Mouse (Mus musculus): ENCODE results near the gene Itgb2. TPM values are rescaled to one million over a fixed set of nuclear protein-coding genes. Genes with fewer than 3 reads are reported as not detected.

Gene Itgb2
- total and polyA plus RNA-seq, 3 experiments = 20.0 to 49.2 (median 39.6) TPM

DNA sequence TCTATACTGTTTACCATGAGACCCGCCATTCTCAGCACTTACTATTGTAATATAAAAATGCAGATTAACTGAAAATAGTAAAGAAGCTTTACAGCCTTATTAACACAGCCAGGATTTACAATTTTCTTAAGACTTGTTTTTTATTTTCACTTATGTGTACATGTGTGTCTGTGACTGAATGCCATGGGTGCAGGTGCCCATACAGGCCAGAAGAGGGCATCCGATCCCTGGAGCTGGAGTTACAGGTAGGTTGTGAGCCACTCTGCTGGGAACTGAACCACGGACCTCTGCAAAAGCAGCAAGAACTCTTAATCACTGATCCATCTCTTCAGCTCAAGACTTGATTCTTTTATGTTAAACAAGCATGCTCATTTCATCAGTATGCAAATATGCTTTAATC, 37.2 kb upstream of the Itgb2 start:
- ATAC-seq (ENCODE audit: extremely low read depth, insufficient number of reproducible peaks, low FRiP score, poor library complexity, severe bottlenecking) = no peak
- H3K4me1 ChIP-seq (ENCODE audit: insufficient read depth, low read depth, low read length) = no peaks in the 10 kb centered on the region; the same call in 1 of the 2 replicates
- H3K27me3 ChIP-seq (ENCODE audit: insufficient read depth, low read length) = no peaks in the 10 kb centered on the region
- H3K4me3 ChIP-seq (ENCODE audit: low read depth, low read length) = no peak overlapping the region
- peaks cover 5% of the 10 kb centered on the region for H3K9me3 ChIP-seq (replicated peaks)
- no peak for TF ChIP-seq TAL1 (conservative IDR thresholded peaks at IDR 0.05; ENCODE audit: low read depth, low read length)
- no peak for TF ChIP-seq CTCF (IDR thresholded peaks at IDR 0.05; ENCODE audit: low read depth, low read length)
- no peak for TF ChIP-seq GATA1 (IDR thresholded peaks at IDR 0.05; ENCODE audit: borderline replicate concordance, low read length)
- TF ChIP-seq GATA2 (IDR thresholded peaks at IDR 0.05; ENCODE audit: borderline replicate concordance, low read depth, low read length) = no peak
- no peak for TF ChIP-seq POLR2AphosphoS5 (IDR thresholded peaks at IDR 0.05; ENCODE audit: insufficient replicate concordance, low read depth, low read length)
- DNase-seq (ENCODE audit: low spot score) = no peak
- peaks cover 94% of the 10 kb centered on the region for H3K36me3 ChIP-seq (replicated peaks)

DNA sequence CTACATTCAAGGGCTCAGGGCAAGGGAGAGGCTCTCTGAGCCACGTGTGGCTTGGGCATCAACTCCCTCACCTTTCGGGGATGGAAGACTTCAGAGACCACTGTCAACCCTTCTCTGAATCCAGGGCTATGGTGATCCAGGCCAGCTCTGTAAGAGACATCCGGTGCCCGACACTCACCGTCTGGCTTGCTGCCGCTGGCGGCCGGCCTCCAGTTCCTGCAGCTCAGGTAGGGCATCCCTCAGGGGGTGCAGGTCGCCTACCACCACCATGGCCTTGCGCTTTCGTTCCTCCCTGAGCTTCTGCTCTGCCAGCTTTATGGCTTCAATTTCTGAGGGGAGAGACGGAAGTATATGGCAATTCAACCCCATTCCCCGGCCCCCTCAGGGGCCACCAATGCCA, 32.9 kb upstream of the Itgb2 start:
- peaks cover 95% of the 10 kb centered on the region for H3K36me3 ChIP-seq (replicated peaks)
- no peaks in the 10 kb centered on the region; the same call in 1 of the 2 replicates for H3K9me3 ChIP-seq (replicated peaks)
- no peak overlapping the region for H3K4me3 ChIP-seq (ENCODE audit: low read depth, low read length)

DNA sequence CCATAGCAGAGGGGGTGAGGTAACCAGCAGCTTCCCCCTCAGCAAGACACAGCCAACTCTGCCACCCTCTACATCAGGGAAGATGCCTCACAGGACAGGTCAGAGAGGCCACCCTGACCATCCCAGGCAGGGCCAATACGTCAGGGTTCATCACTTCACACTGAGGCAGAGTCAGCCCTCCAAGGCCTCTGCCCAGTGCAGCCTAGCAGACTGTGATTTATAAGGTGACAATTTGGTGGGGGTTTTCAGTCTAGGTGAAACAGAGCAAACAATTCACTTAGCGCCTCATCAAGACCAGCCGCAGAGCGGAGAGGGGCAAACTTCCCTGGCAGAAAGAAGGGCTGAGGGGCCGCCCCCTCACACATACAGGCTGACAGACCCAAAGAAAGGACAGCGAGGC, 31.8 kb upstream of the Itgb2 start:
- no peak overlapping the region for H3K4me3 ChIP-seq (ENCODE audit: low read depth, low read length)
- peaks cover 5% of the 10 kb centered on the region; the same call in 1 of the 2 replicates for H3K4me1 ChIP-seq (ENCODE audit: insufficient read depth, low read depth, low read length)
- ATAC-seq (ENCODE audit: extremely low read depth, insufficient number of reproducible peaks, low FRiP score, poor library complexity, severe bottlenecking) (no peak), DNase-seq (ENCODE audit: low spot score) (no peak)
- H3K27me3 ChIP-seq (ENCODE audit: insufficient read depth, low read length) = no peaks in the 10 kb centered on the region
- H3K36me3 ChIP-seq (replicated peaks) = peaks cover 94% of the 10 kb centered on the region
- TF ChIP-seq GATA1 (IDR thresholded peaks at IDR 0.05; ENCODE audit: borderline replicate concordance, low read length) = no peak
- no peak for TF ChIP-seq TAL1 (conservative IDR thresholded peaks at IDR 0.05; ENCODE audit: low read depth, low read length)
- TF ChIP-seq POLR2AphosphoS5 (IDR thresholded peaks at IDR 0.05; ENCODE audit: insufficient replicate concordance, low read depth, low read length) = no peak
- TF ChIP-seq GATA2 (IDR thresholded peaks at IDR 0.05; ENCODE audit: borderline replicate concordance, low read depth, low read length) = no peak
- no peak for TF ChIP-seq CTCF (IDR thresholded peaks at IDR 0.05; ENCODE audit: low read depth, low read length)
- no peaks in the 10 kb centered on the region for H3K9me3 ChIP-seq (replicated peaks)

More for the DNA sequence above, 32.9 kb upstream of the Itgb2 start:
- TF ChIP-seq GATA1 (IDR thresholded peaks at IDR 0.05; ENCODE audit: borderline replicate concordance, low read length) = no peak
- TF ChIP-seq GATA2 (IDR thresholded peaks at IDR 0.05; ENCODE audit: borderline replicate concordance, low read depth, low read length) = no peak
- TF ChIP-seq POLR2AphosphoS5 (IDR thresholded peaks at IDR 0.05; ENCODE audit: insufficient replicate concordance, low read depth, low read length) = no peak
- TF ChIP-seq TAL1 (conservative IDR thresholded peaks at IDR 0.05; ENCODE audit: low read depth, low read length) = no peak
- TF ChIP-seq CTCF (IDR thresholded peaks at IDR 0.05; ENCODE audit: low read depth, low read length) = no peak
- no peak for DNase-seq (ENCODE audit: low spot score)
- no peak for ATAC-seq (ENCODE audit: extremely low read depth, insufficient number of reproducible peaks, low FRiP score, poor library complexity, severe bottlenecking)
- no peaks in the 10 kb centered on the region for H3K27me3 ChIP-seq (ENCODE audit: insufficient read depth, low read length)
- H3K4me1 ChIP-seq (ENCODE audit: insufficient read depth, low read depth, low read length) = peaks cover 5% of the 10 kb centered on the region; the same call in 1 of the 2 replicates

DNA sequence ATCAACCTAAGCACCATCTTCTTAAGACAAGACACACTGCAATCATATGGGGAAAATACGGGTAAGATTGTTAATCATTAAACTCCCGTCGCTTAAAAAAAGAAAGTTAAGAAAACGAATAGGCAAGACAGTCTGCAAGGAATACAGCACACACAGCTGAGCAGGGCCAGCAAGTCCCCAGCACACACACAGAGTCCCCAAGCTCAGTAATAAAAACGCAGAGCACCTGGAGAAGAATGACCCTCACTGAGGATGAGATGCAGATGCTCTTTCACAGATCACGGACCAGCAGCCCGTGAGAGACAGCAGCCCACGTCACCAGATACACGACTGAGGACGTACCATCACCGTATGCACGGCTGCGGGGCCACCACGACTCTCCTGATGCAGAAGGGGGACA, 29.4 kb upstream of the Itgb2 start:
- TF ChIP-seq GATA1 (IDR thresholded peaks at IDR 0.05; ENCODE audit: borderline replicate concordance, low read length) = no peak
- no peak for TF ChIP-seq GATA2 (IDR thresholded peaks at IDR 0.05; ENCODE audit: borderline replicate concordance, low read depth, low read length)
- no peak for TF ChIP-seq POLR2AphosphoS5 (IDR thresholded peaks at IDR 0.05; ENCODE audit: insufficient replicate concordance, low read depth, low read length)
- TF ChIP-seq CTCF (IDR thresholded peaks at IDR 0.05; ENCODE audit: low read depth, low read length) = no peak
- no peak for TF ChIP-seq TAL1 (conservative IDR thresholded peaks at IDR 0.05; ENCODE audit: low read depth, low read length)
- no peak overlapping the region for H3K4me3 ChIP-seq (ENCODE audit: low read depth, low read length)
- peaks cover 94% of the 10 kb centered on the region for H3K36me3 ChIP-seq (replicated peaks)
- no peaks in the 10 kb centered on the region for H3K27me3 ChIP-seq (ENCODE audit: insufficient read depth, low read length)
- DNase-seq (ENCODE audit: low spot score) (no peak), ATAC-seq (ENCODE audit: extremely low read depth, insufficient number of reproducible peaks, low FRiP score, poor library complexity, severe bottlenecking) (no peak)
- H3K4me1 ChIP-seq (ENCODE audit: insufficient read depth, low read depth, low read length) = peaks cover 13% of the 10 kb centered on the region
- no peaks in the 10 kb centered on the region for H3K9me3 ChIP-seq (replicated peaks)

DNA sequence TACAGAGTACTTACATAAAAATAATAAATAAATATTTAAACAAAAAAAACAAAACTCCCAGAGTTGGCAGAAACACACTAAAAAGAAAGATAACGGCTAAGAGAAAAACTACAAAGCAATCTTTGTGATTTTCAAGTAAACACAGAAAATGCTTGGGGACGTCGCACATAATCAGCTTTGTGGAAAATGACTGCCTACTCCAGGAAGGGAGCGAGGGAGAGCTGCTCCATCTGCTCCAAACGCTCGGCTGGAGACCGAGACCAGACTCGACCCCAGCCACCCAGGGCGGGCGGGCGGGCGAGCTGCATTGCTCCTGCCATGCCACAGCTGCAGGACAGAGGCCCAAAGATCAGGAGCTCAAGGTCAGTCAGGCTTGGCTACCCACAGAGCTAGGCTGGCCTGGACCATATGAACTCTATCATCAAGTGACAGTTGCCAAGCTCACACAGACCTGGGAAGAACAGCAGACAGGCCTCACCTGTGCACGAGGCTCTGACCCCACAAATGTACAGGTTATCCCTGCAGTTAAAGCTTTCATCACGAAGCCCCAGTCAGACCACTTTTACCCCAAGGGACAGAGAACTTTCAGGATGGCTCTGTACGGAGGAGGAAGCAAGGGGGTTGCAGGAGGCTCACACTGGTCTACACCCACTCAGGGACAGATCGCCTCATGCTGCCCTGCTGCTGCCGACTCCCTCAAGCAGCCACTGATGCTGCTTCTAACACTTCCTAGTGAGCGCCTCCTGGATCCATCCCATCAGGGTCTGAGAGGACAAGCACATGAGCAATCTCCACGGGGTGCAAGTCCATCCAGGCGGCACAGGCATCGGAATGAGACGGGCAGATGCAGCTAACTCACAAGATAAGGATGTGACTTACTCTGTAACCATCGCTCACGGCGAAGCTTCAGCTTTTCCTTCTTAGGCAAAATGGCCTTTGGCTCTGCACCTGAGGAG, 26.8 kb upstream of the Itgb2 start:
- TF ChIP-seq CTCF (IDR thresholded peaks at IDR 0.05; ENCODE audit: low read depth, low read length) (no peak), TAL1 (conservative IDR thresholded peaks at IDR 0.05; ENCODE audit: low read depth, low read length) (no peak), GATA1 (IDR thresholded peaks at IDR 0.05; ENCODE audit: borderline replicate concordance, low read length) (no peak), POLR2AphosphoS5 (IDR thresholded peaks at IDR 0.05; ENCODE audit: insufficient replicate concordance, low read depth, low read length) (no peak), GATA2 (IDR thresholded peaks at IDR 0.05; ENCODE audit: borderline replicate concordance, low read depth, low read length) (no peak)
- Histone ChIP-seq H3K4me3 (ENCODE audit: low read depth, low read length) (no peak overlapping the region), H3K9me3 (replicated peaks) (no peaks in the 10 kb centered on the region), H3K36me3 (replicated peaks) (peaks cover 94% of the 10 kb centered on the region), H3K4me1 (ENCODE audit: insufficient read depth, low read depth, low read length) (peaks cover 24% of the 10 kb centered on the region), H3K27me3 (ENCODE audit: insufficient read depth, low read length) (no peaks in the 10 kb centered on the region)
- no peak for DNase-seq (ENCODE audit: low spot score)
- no peak for ATAC-seq (ENCODE audit: extremely low read depth, insufficient number of reproducible peaks, low FRiP score, poor library complexity, severe bottlenecking)

DNA sequence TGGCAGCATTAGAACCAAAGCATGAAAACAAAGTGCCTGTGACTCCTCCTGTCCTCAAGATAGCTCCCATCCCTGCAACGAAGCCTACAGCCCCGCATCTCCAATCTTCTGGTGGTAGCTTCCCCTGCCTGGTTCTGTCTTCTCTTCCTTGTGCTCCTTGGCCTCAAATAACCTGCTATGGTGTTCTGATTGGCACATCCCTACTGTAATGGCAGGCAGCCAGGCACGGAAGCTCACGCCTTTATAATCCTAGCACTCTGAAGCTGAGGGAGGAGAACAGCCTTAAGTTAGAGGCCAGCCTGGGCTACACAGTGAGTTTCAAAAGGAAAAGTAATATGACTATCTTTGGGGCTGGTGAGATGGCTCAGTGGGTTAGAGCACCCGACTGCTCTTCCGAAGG, 25.9 kb upstream of the Itgb2 start:
- H3K4me3 ChIP-seq (ENCODE audit: low read depth, low read length) = no peak overlapping the region
- no peaks in the 10 kb centered on the region for H3K27me3 ChIP-seq (ENCODE audit: insufficient read depth, low read length)
- TF ChIP-seq GATA1 (IDR thresholded peaks at IDR 0.05; ENCODE audit: borderline replicate concordance, low read length) (no peak), POLR2AphosphoS5 (IDR thresholded peaks at IDR 0.05; ENCODE audit: insufficient replicate concordance, low read depth, low read length) (no peak), GATA2 (IDR thresholded peaks at IDR 0.05; ENCODE audit: borderline replicate concordance, low read depth, low read length) (no peak), CTCF (IDR thresholded peaks at IDR 0.05; ENCODE audit: low read depth, low read length) (no peak), TAL1 (conservative IDR thresholded peaks at IDR 0.05; ENCODE audit: low read depth, low read length) (no peak)
- ATAC-seq (ENCODE audit: extremely low read depth, insufficient number of reproducible peaks, low FRiP score, poor library complexity, severe bottlenecking) (no peak), DNase-seq (ENCODE audit: low spot score) (no peak)
- H3K9me3 ChIP-seq (replicated peaks) = no peaks in the 10 kb centered on the region
- H3K36me3 ChIP-seq (replicated peaks) = peaks cover 94% of the 10 kb centered on the region
- H3K4me1 ChIP-seq (ENCODE audit: insufficient read depth, low read depth, low read length) = peaks cover 32% of the 10 kb centered on the region

Data from G1E (cell line).